Mouse (Mus musculus) CH12.LX (cell line): ENCODE measurements around the gene Zfp661. TPM values are rescaled to one million over a fixed set of nuclear protein-coding genes. Genes with fewer than 3 reads are reported as not detected.

ENCODE experiments used
- DNase-seq: peaks from one replicate; pipeline ENCODE4 v3.0.0-alpha.2; 2013; ENCODE audit errors: extremely low read depth
- H3K27ac ChIP-seq: 2 replicates; pipeline ENCODE4 v1.5.1; 2012; ENCODE audit warnings: low read depth, mild to moderate bottlenecking, control low read depth, moderate library complexity; ENCODE audit not compliant: insufficient read depth
- H3K27me3 ChIP-seq: replicated peaks from 2 replicates; pipeline ENCODE3; 2012; ENCODE audit warnings: inconsistent platforms
- H3K36me3 ChIP-seq, 2 experiments: replicated peaks in 1 of 2; 2 replicates each; pipeline versions ENCODE3 to v1.6.1; 2012; ENCODE audit warnings: inconsistent platforms in 1 of 2, low read length in 1 of 2, mild to moderate bottlenecking in 1 of 2, mixed read lengths in 1 of 2, moderate library complexity in 1 of 2; ENCODE audit not compliant: control insufficient read depth in 1 of 2, insufficient read depth in 1 of 2
- H3K4me1 ChIP-seq, 2 experiments: 2 replicates each; pipeline ENCODE4 v1.6.1; 2012; ENCODE audit warnings: inconsistent platforms in 1 of 2, moderate library complexity in 1 of 2; ENCODE audit not compliant: insufficient read depth in 2 of 2, control insufficient read depth in 1 of 2
- H3K4me2 ChIP-seq: 2 replicates; pipeline ENCODE4 v1.6.1; 2012; ENCODE audit warnings: low read depth, mild to moderate bottlenecking, control low read depth; ENCODE audit not compliant: poor library complexity, insufficient read depth, severe bottlenecking
- H3K4me3 ChIP-seq, 3 experiments: fragments of 150-350 bp in 1 of 3; sonication (generic) in 1 of 3; replicated peaks in 1 of 3; 2 replicates each; pipeline versions ENCODE3 to v1.5.1; 2011 to 2012; ENCODE audit warnings: low read depth in 2 of 3, low read length in 2 of 3, mild to moderate bottlenecking in 2 of 3, moderate library complexity in 2 of 3, control low read depth in 1 of 3, improper control_type of control experiment in 1 of 3, inconsistent platforms in 1 of 3, mixed read lengths in 1 of 3; ENCODE audit not compliant: poor library complexity in 1 of 3
- H3K79me2 ChIP-seq: replicated peaks from 2 replicates; pipeline ENCODE4 v1.6.1; 2012; ENCODE audit warnings: mild to moderate bottlenecking, moderate library complexity; ENCODE audit not compliant: control insufficient read depth, poor library complexity, insufficient read depth, severe bottlenecking; ENCODE audit errors: extremely low read depth
- H3K9ac ChIP-seq: 2 replicates; pipeline ENCODE4 v1.6.1; 2012; ENCODE audit warnings: low read depth, mild to moderate bottlenecking, control low read depth, moderate library complexity; ENCODE audit not compliant: insufficient read depth
- H3K9me3 ChIP-seq: replicated peaks from 2 replicates; pipeline ENCODE3; 2012; ENCODE audit warnings: low read length, inconsistent platforms, mixed read lengths
- CHD2 ChIP-seq: IDR thresholded peaks from 2 replicates; pipeline ENCODE4 v1.6.1; 2011; ENCODE audit warnings: low read length, improper control_type of control experiment
- CTCF ChIP-seq, 2 experiments: IDR thresholded peaks in 1 of 2; conservative IDR thresholded peaks in 1 of 2; 2 replicates each; pipeline ENCODE4 v1.5.1; 2011 to 2012; ENCODE audit warnings: low read depth in 2 of 2, low read length in 2 of 2, improper control_type of control experiment in 1 of 2, inconsistent platforms in 1 of 2, mild to moderate bottlenecking in 1 of 2, moderate library complexity in 1 of 2
- E2F4 ChIP-seq: IDR thresholded peaks from 2 replicates; pipeline ENCODE4 v1.6.1; 2011; ENCODE audit warnings: low read depth, low read length, improper control_type of control experiment; ENCODE audit not compliant: insufficient replicate concordance
- ELF1 ChIP-seq: IDR thresholded peaks from 2 replicates; pipeline ENCODE4 v1.6.1; 2014; ENCODE audit warnings: low read depth, mild to moderate bottlenecking, inconsistent platforms, low read length, improper control_type of control experiment
- EP300 ChIP-seq: IDR thresholded peaks from 2 replicates; pipeline ENCODE4 v1.6.1; 2011; ENCODE audit warnings: low read length, improper control_type of control experiment
- HCFC1 ChIP-seq: IDR thresholded peaks from 2 replicates; pipeline ENCODE4 v1.6.1; 2012; ENCODE audit warnings: low read depth, mild to moderate bottlenecking, inconsistent platforms, low read length, improper control_type of control experiment
- IRF4 ChIP-seq: IDR thresholded peaks from 2 replicates; pipeline ENCODE4 v1.6.1; 2014; ENCODE audit warnings: low read depth, mild to moderate bottlenecking, inconsistent platforms, low read length, improper control_type of control experiment
- JUND ChIP-seq: conservative IDR thresholded peaks from 2 replicates; pipeline ENCODE4 v1.6.1; 2011; ENCODE audit warnings: low read depth, low read length, improper control_type of control experiment
- MAFK ChIP-seq: IDR thresholded peaks from 2 replicates; pipeline ENCODE4 v1.6.1; 2011; ENCODE audit warnings: low read length, improper control_type of control experiment; ENCODE audit not compliant: insufficient replicate concordance
- MEF2A ChIP-seq: IDR thresholded peaks from 2 replicates; pipeline ENCODE4 v1.6.1; 2014; ENCODE audit warnings: low read depth, mild to moderate bottlenecking, inconsistent platforms, low read length, improper control_type of control experiment, borderline replicate concordance
- MXI1 ChIP-seq: IDR thresholded peaks from 2 replicates; pipeline ENCODE4 v1.6.1; 2011; ENCODE audit warnings: mild to moderate bottlenecking, low read depth, low read length, improper control_type of control experiment
- MYC ChIP-seq: IDR thresholded peaks from 2 replicates; pipeline ENCODE4 v1.6.1; 2011; ENCODE audit warnings: low read depth, mild to moderate bottlenecking, improper control_type of control experiment, low read length
- NRF1 ChIP-seq: IDR thresholded peaks from 2 replicates; pipeline ENCODE4 v1.6.1; 2014; ENCODE audit warnings: low read depth, mild to moderate bottlenecking, inconsistent platforms, low read length, improper control_type of control experiment, moderate library complexity
- POLR2AphosphoS2 ChIP-seq: IDR thresholded peaks from 2 replicates; pipeline ENCODE4 v1.6.1; 2011; ENCODE audit warnings: low read depth, low read length, improper control_type of control experiment
- RAD21 ChIP-seq: IDR thresholded peaks from 2 replicates; pipeline ENCODE4 v1.6.1; 2011; ENCODE audit warnings: low read depth, mild to moderate bottlenecking, low read length, improper control_type of control experiment, moderate library complexity
- SIN3A ChIP-seq: IDR thresholded peaks from 2 replicates; pipeline ENCODE4 v1.6.1; 2012; ENCODE audit warnings: low read length, improper control_type of control experiment, inconsistent platforms
- SMC3 ChIP-seq: IDR thresholded peaks from 2 replicates; pipeline ENCODE4 v1.6.1; 2011; ENCODE audit warnings: low read depth, low read length, improper control_type of control experiment
- TBP ChIP-seq: conservative IDR thresholded peaks from 2 replicates; pipeline ENCODE4 v1.6.1; 2011; ENCODE audit warnings: low read depth, low read length, improper control_type of control experiment
- TCF12 ChIP-seq: IDR thresholded peaks from 2 replicates; pipeline ENCODE4 v1.6.1; 2014; ENCODE audit warnings: low read depth, mild to moderate bottlenecking, inconsistent platforms, low read length, improper control_type of control experiment
- ZKSCAN1 ChIP-seq: IDR thresholded peaks from 2 replicates; pipeline ENCODE4 v1.6.1; 2012; ENCODE audit warnings: low read depth, inconsistent platforms, low read length, improper control_type of control experiment, borderline replicate concordance
- ZNF384 ChIP-seq: IDR thresholded peaks from 2 replicates; pipeline ENCODE4 v1.6.1; 2012; ENCODE audit warnings: low read depth, low read length, improper control_type of control experiment, inconsistent platforms
- dilution Hi-C: fragments of 300-500 bp; cut with MboI; formaldehyde crosslinking; loops from 2 replicates; pipeline ENCODE4 v1.14.3; 2020; ENCODE audit warnings: low sequenced_read_pairs; ENCODE audit not compliant: extremely low pct_unique_long_range_greater_than_20kb, extremely low pct_ligation_motif_present
- in situ Hi-C: fragments of 300-500 bp; cut with MboI; formaldehyde crosslinking; loops from 3 replicates; pipeline ENCODE4 v1.14.3; 2019; ENCODE audit warnings: low sequenced_read_pairs, low pct_ligation_motif_present, low pct_unique_long_range_greater_than_20kb, mixed read lengths
- polyA plus RNA-seq: library from polyadenylated mRNA; unstranded; fragments of >175 nt; gene quantifications from 2 replicates; pipeline ENCODE4 v1.2.1, GENCODE M21; 2012; ENCODE audit warnings: low read depth; ENCODE audit not compliant: insufficient read length
- total RNA-seq, 2 experiments: library from RNA; depleted of rRNA; stranded (reverse); fragments of 300-350 nt in 1 of 2; fragments of >200 nt in 1 of 2; gene quantifications; 2 replicates each; pipeline ENCODE4 v1.2.3; 2012 to 2014

Gene Zfp661
- total and polyA plus RNA-seq, 3 experiments = 3.2 to 5.9 (median 4.7) TPM

DNA sequence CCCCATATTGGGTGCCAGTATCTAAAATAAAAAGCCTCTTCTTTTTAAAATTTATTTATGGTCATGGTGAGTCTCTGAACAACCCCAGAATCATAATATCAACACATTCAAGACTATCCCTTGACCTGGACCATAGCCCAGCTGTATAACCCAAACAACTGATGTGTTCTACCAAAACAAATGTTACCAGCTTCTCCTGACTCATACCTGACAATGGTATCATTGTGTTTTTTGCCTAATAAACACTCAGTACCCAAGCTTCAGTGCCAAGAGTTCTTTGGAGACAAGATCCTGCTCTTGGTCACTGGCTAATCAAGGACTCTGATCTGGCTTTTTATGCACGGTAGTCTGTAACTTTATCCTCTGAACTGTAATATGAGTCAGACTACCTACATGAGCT is 13.6 kb downstream of the Zfp661 start:
- Histone ChIP-seq H3K9ac (no peak overlapping the region), H3K27me3 (peaks cover 17% of the 10 kb centered on the region), H3K79me2 (no peaks in the 10 kb centered on the region), H3K27ac (no peak overlapping the region), H3K9me3 (peaks cover 12% of the 10 kb centered on the region), H3K36me3 (peaks cover 11 to 27% of the 10 kb centered on the region in 2 experiments), H3K4me3 (no peak overlapping the region), H3K4me1 (no peaks in the 10 kb centered on the region), H3K4me2 (no peak overlapping the region)
- in situ Hi-C loops = no loop called here
- TF ChIP-seq ELF1 (no peak), ZNF384 (no peak), TCF12 (no peak), EP300 (no peak), SMC3 (no peak), MAFK (no peak), MYC (no peak)
- dilution Hi-C loops = no loop called here
- DNase-seq = no peak

DNA sequence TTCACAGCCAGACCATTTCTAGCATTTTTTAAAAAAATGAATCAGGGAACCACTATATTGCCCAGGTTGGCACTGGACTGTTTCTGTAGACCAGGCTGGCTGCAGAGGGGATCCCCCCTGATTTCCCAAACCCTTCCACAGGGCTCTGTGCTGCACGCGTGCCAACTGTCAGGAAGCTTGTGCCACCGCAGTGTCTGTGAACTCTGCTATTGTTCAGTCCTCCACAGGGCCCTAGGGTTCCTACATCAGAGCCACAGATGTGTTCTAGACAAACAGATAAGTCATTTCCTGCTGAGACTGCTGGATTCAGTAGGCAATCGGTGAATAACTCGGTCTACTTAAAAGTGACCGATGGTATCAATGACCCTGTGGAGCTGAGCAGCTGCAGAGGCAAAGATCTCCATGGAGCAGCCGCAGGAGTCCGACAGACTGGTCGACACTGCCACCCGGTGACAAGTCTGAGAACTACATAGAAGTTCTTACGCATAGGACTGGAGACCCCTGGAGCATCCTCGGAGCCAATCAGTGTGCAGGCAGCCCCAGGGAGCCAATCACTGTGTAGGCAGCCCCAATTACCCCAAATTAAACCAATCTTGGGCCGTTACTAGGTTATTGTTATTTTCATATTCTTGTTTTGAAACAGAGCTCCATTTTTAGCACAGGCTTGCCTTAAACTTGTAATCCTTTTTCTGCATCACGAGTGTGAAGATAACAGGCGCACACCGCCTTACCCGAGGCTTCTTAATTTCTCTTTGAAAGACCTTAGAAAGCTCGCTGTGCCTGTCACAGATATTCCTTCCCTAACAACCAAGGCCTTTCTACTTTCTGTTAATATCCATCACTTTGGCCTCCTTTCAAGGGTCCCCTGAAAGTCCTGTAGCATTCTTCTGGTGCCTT is 27.6 kb downstream of the Zfp661 start:
- peak; percentile 86 for DNase-seq
- Histone ChIP-seq H3K9ac (no peak overlapping the region), H3K36me3 (no peaks in the 10 kb centered on the region), H3K4me3 (no peak overlapping the region), H3K9me3 (no peaks in the 10 kb centered on the region), H3K79me2 (no peaks in the 10 kb centered on the region), H3K27me3 (peaks cover 79% of the 10 kb centered on the region), H3K4me2 (peak overlapping the region; percentile 42; the same call in 1 of the 2 replicates), H3K27ac (no peak overlapping the region), H3K4me1 (peaks cover 0 to 6% of the 10 kb centered on the region in 2 experiments; a peak in 2 of 4 replicates)
- in situ Hi-C loops (loop anchor here (5.0 kb wide), 1 partner anchor 52 kb away; no protein-coding TSS in a partner anchor), dilution Hi-C loops (no loop called here)
- TF ChIP-seq TBP (no peak), MEF2A (peak; percentile 75; the same call in 1 of the 2 replicates), ZKSCAN1 (no peak), JUND (no peak), POLR2AphosphoS2 (no peak), MYC (no peak), EP300 (no peak), HCFC1 (no peak), NRF1 (peak; percentile 60; the same call in 1 of the 2 replicates), CHD2 (no peak), RAD21 (peak; percentile 93), MXI1 (no peak), CTCF (conservative IDR thresholded peaks at IDR 0.05 in 1 of 2, IDR thresholded peaks at IDR 0.05 in 1 of 2; ENCODE audit: low read depth in 2 of 2, low read length in 2 of 2) (peak; percentile 54 to 93; a peak in 3 of 4 replicates), SIN3A (no peak), IRF4 (no peak), SMC3 (peak; percentile 83), E2F4 (no peak)
